7 mouse cellular contexts compared by ENCODE assay signal in genomic region chr3:154572341-154572972, GRCm38 (mm10). TPM values are rescaled to one million over a fixed set of nuclear protein-coding genes. Genes with fewer than 3 reads are reported as not detected.
DNase-seq lines count a peak whose midpoint lies in the region; ATAC-seq lines count a peak whose summit lies in the region.

No protein-coding gene starts in this region.

- H3K4me2 ChIP-seq in intestine, embryonic 14.5 days (ENCODE audit: low read length), result no peak overlapping the region
- 0 out of 2 replicates have a peak overlapping the region, but pooled peaks have one; percentile 26 for H3K4me2 ChIP-seq in midbrain, embryonic 12.5 days (replicated peaks)

- WGBS in intestine, embryonic 14.5 days, result 13% methylated on average over 12 of the region's 12 CpGs
- WGBS in midbrain, embryonic 12.5 days, result 13% methylated on average over 12 of the region's 12 CpGs

- no peaks in the 10 kb centered on the region for H3K36me3 ChIP-seq in intestine, embryonic 14.5 days (ENCODE audit: control insufficient read depth, insufficient read depth, low read length)
- H3K36me3 ChIP-seq in midbrain, embryonic 12.5 days, result no peaks in the 10 kb centered on the region

- no peak overlapping the region for H3K9ac ChIP-seq in intestine, embryonic 14.5 days (ENCODE audit: low read length)
- H3K9ac ChIP-seq in midbrain, embryonic 12.5 days (replicated peaks), result no peak overlapping the region

- peak; percentile 85 for ATAC-seq in intestine, embryonic 14.5 days (replicated peaks; ENCODE audit: low FRiP score, low TSS enrichment, low read depth)
- peak; percentile 81 for ATAC-seq in midbrain, embryonic 12.5 days (ENCODE audit: low FRiP score, low read depth)

- no peaks in the 10 kb centered on the region for H3K4me1 ChIP-seq in intestine, embryonic 14.5 days (replicated peaks; ENCODE audit: control insufficient read depth, insufficient read depth, low read length)
- H3K4me1 ChIP-seq in midbrain, embryonic 12.5 days, result peaks cover 15% of the 10 kb centered on the region

- peak; percentile 51 to 82 for DNase-seq in adrenal gland, adult (ENCODE audit: inconsistent age in 2 of 2, low spot score in 1 of 2)
- peak; percentile 72 to 87 for DNase-seq in cerebellum, postnatal 25 days
- DNase-seq in gastrocnemius, adult 18-20 months (ENCODE audit: low spot score), result peak; percentile 66
- peak; percentile 84 for DNase-seq in intestine, embryonic 14.5 days (ENCODE audit: low spot score)
- peak; percentile 82 for DNase-seq in left cerebral cortex, postnatal 4 days
- peak; percentile 87 for DNase-seq in right cerebral cortex, postnatal 4 days

- intact Hi-C loops in left cerebral cortex, postnatal 4 days (cut with DNase I), result loop anchor here (1.0 to 10.0 kb wide), 3 partner anchors 245 to 598 kb away; partner anchors contain the start of gene Slc44a5

- H3K27me3 ChIP-seq in intestine, embryonic 14.5 days (replicated peaks; ENCODE audit: control insufficient read depth, insufficient read depth, low read length), result peaks cover 41% of the 10 kb centered on the region
- H3K27me3 ChIP-seq in midbrain, embryonic 12.5 days, result peaks cover 6% of the 10 kb centered on the region; the same call in 1 of the 2 replicates

- H3K9me3 ChIP-seq in intestine, embryonic 14.5 days (ENCODE audit: control insufficient read depth, low read length), result no peaks in the 10 kb centered on the region
- H3K9me3 ChIP-seq in midbrain, embryonic 12.5 days, result no peaks in the 10 kb centered on the region

- no peak overlapping the region for H3K4me3 ChIP-seq in intestine, embryonic 14.5 days (ENCODE audit: low read depth, low read length)
- H3K4me3 ChIP-seq in midbrain, embryonic 12.5 days, result no peak overlapping the region

- no peak overlapping the region for H3K27ac ChIP-seq in intestine, embryonic 14.5 days (ENCODE audit: low read depth)
- H3K27ac ChIP-seq in midbrain, embryonic 12.5 days (replicated peaks), result no peak overlapping the region

RNA-seq across cellular contexts. Expression of gene Cryz, which starts 24.1 kb away (rescaled TPM):
- total RNA-seq in gastrocnemius, adult 18-20 months (2021), result 10 to 100 TPM; 17.9 to 19.2 TPM
- 22.3 and 25.0 TPM in 2 replicates for polyA plus RNA-seq in intestine, embryonic 14.5 days (2014; fragmentation: Nextera tagmentation; extraction: Ambion mirVana)
- 10 to 100 TPM in 1 of 2 experiments, 1 to 10 TPM in 1; 8.6 to 10.9 TPM for total RNA-seq in left cerebral cortex, postnatal 4 days (2021)
- polyA plus RNA-seq in midbrain, embryonic 12.5 days (2016; fragmentation: Nextera tagmentation; extraction: Ambion mirVana), result 15.1 and 17.4 TPM in 2 replicates

RNA-seq across cellular contexts. Expression of gene Tyw3, which starts 24.4 kb away (rescaled TPM):
- total RNA-seq in gastrocnemius, adult 18-20 months (2021), result 1 to 10 TPM; 3.1 TPM
- polyA plus RNA-seq in intestine, embryonic 14.5 days (2014; fragmentation: Nextera tagmentation; extraction: Ambion mirVana), result 12.5 and 16.3 TPM in 2 replicates
- total RNA-seq in left cerebral cortex, postnatal 4 days (2021), result 1 to 10 TPM; 6.4 to 9.4 TPM
- 15.3 and 17.1 TPM in 2 replicates for polyA plus RNA-seq in midbrain, embryonic 12.5 days (2016; fragmentation: Nextera tagmentation; extraction: Ambion mirVana)
